Mouse (Mus musculus) gastrocnemius, postnatal 10 days (tissue): Measurements from ENCODE around the gene Zfp869. TPM values are rescaled to one million over a fixed set of nuclear protein-coding genes. Genes with fewer than 3 reads are reported as not detected.
"Not testable (repeated sequence)": the region's sequence is repeated elsewhere in the genome, so short reads cannot be mapped to it uniquely, and the experiment has no call there.

ENCODE experiments used
- DNase-seq: peaks from one replicate; pipeline ENCODE4 v3.0.0; 2021; ENCODE audit warnings: mixed read lengths
- long read RNA-seq, 2 experiments: library from polyadenylated mRNA; stranded (forward); transcript quantifications; one replicate each; pipeline ENCODE4 v2.0.0; 2021
- total RNA-seq, 2 experiments: library from RNA; stranded (reverse); gene quantifications; 2 replicates each; pipeline ENCODE4 v1.2.3; 2021

Gene Zfp869
- total RNA-seq: 10 to 100 TPM; 12.7 to 12.8 TPM
- long read RNA-seq, experiment 1, partial matches to known transcripts: 1 of 16 reads
- long read RNA-seq, experiment 1, other reads (novel, unspliced or antisense): 15 of 16 reads
- long read RNA-seq, experiment 2, partial matches to known transcripts: 0 of 16 reads
- long read RNA-seq, experiment 2, other reads (novel, unspliced or antisense): 16 of 16 reads

DNA sequence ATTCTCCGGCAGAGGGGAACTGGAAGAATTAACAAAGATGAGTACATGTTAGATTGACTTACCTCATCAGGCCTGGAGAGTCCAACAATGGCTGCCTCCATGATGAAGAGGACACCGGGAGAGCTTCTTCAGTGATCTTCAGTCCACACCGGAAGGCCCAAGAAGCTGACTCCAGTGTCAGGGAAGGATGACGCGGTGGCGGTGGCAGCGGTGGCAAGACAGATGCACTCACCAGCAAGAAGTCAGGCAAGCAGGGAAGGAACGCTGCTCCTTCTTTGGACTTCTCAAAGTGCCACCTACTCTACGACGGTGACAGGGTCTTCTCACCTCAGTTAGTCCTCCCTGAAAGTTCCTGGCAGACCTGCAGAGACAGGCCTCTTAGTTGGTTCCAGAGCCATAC is at the start of gene Zfp869:
Zfp869 (minus strand) TSS at position 101 of the 400 bp plus-strand sequence.
- not testable (repeated sequence) for DNase-seq

DNA sequence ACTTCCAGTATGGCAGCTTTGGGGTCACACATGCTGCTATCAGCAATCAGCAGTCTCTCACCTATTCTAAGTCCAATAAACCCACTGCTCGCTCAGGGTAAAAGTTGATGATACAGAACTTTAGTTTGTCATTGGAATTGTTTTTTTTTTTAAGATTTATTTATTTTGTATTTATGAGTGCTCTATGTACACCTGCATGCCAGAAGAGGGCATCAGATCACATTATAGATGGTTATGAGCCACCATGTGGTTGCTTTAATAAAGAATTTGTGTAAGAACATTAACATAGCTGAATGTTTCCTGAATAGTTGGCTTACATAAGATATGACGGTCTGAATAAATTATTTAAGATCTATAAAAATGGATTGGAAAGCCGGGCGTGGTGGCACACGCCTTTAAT is 47.8 kb upstream of the Zfp869 start:
- no peak for DNase-seq

- DNase-seq: no peak
Observed at GRCm38 (mm10) chr8:69752437-69752836, 41.9 kb upstream of the Zfp869 start.

DNA sequence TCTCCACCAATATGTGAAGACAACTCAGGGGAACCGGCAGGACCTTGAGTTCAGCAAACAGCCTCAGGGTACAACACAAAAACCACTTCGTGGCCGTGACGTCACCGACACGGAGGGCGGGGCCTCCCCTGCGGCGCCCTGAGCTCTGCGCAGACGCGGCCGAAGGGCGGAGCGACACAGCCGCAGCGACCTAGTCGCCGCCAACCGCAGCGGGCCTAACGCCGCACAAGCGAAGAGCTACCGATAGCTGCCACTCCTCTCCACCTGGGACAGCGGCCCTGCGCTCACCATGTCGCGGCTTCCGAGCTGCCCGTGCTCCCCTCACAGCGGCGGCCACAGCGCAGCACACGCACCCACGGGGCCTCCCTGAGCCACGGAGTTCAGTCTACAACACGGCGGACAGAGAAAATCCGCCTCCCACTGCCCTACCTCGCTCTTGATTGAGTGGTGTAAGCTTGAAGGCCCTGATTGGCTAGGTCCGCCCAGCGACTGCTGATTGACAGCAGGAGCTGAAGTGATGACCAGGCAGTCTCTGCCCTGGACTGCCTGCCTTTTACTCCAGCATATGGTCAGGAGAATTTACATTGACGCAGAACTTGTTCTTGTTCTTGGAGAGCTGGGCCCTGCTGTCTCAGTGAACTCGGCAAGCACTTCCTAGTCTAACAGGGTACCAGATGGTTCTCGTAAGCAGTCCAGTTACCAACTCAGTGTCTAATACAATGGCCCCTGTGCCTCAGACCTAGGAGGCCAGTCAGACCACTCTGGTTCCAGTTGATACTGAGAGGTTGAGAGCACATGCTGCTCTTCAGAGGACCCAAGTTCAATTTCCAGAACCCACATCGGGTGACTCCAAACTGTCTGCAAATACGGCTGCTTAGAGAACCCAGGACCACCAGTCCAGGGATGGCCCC is 39.3 kb upstream of the Zfp869 start, which contains the start of gene Zfp963:
Zfp963 (minus strand) TSS at position 427 of the 911 bp plus-strand sequence.
- DNase-seq: peak; percentile 97

GRCm38 (mm10) chr8:69741231-69741630 is 30.7 kb upstream of the Zfp869 start:
- DNase-seq: no peak

DNA sequence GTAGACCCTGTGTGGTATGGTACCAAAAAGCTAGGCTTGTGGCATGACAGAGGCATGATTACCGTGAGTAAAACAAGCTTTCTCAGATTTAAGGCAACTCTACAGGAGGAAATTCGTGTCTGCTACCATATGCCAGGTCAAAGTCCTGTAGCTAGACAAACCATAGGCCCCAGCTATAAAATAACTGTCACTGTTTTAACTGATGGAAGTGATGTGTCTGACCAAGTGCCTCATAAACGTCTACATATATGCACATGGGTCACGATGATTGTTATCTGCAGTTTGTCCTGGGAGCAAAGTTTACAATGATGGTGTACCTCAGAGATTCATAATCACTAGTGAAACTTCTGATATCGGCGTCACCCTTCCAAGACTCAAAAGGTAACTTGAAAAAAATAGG is 30.2 kb upstream of the Zfp869 start:
- DNase-seq: no peak

DNA sequence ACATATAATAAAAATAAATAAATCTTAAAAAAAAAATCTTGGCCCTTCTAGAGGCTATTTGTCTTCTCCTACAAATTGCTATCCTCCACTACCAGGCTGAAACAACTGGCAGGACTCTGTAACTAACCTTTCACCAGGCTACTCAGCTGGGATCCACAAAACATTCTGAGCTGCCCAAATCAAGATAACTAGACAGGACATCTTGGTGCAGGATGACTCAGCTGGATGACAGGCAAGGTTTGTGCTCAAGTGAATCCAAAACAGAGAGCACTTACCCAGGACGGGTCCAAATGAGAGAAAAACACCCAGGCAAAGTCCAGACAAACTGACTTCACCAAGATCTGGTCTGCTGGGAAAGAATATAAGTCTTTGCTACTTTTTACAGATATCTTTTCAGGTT is 25.0 kb upstream of the Zfp869 start:
- no peak for DNase-seq

DNA sequence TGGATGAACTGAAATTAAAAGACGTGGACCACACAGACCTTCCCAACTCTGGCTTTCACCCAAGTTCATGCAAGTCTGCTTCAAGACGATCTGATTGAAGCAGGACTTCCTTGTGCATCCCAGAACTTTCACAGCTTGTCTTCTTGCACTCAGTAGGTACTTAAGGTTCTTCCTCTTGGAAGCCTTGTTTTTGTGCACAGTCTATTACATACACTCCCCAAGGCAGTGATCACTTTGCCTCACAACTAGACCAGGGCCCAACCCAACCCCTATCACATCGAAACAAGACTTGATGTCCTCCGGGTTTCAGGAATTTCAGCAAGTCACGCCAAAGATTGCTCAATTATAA is 6.7 kb upstream of the Zfp869 start:
- DNase-seq: no peak

GRCm38 (mm10) chr8:69716403-69717231 is 6.1 kb upstream of the Zfp869 start:
- DNase-seq: peak; percentile 93

- DNase-seq: no peak
Observed at GRCm38 (mm10) chr8:69715366-69715765, 4.8 kb upstream of the Zfp869 start.

GRCm38 (mm10) chr8:69713516-69713915 is 3.0 kb upstream of the Zfp869 start:
- DNase-seq: no peak

DNA sequence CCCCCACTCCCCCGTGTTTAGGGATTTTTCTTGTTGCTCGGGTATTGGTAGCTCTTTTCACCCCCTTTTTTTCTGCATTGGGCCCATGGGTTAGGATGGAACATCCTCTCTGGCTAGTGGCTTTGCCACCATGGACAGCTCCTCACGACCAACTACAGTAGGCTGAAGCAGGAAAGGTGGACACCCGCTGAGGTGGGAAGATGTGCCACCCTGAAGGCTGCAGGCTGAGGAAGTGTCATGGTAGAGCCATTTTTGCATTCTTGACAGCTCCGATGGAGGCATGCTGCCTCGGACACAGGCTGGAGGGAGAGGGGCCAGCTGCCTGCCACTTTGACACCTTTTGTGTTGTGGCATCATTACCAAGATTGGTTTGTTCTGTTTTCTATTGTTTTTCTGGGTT is 8.7 kb downstream of the Zfp869 start:
- DNase-seq: no peak

DNA sequence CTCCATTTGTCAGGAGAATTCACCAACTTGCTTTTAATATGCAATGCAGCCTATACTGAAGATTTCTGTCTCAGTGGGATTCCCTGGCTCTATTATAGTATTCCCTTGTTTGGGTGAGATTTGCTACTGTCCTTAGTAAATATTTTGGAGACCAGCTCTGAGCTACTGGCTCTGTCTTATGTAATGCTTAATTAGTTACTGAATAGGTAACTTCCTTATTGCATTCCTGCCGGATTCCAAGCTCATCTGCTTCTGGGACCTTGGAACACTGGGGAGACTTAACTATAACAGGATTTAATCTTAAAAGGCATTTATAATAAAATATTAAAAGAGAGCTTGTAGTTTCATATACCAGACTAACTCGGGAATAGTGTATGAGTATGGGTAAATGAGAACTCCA is 45.5 kb downstream of the Zfp869 start:
- DNase-seq: not testable (repeated sequence)

DNA sequence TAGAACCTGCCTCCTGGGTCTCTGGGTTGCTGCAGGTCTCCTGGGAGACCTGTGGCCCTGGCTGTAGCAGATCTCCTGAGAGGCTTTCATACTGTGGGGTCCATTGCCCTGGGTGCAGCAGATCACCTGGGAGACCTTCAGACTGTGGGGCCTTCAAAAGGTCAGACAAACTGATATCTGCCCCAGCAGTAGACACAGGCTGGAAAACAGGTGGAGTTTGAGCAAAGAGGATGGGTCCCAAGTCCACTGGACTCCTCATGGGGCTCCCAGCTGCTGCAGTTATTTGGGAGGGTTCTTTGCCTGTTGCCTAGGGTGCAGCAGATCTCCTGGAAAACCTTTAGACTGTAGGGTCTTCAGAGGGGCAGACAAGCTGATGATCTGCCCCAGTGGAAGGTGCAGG is 49.2 kb downstream of the Zfp869 start:
- DNase-seq: no peak

Other genes with a start within 250 kb of the Zfp869 start
- gene Gm7697, start 187.7 kb downstream of the Zfp869 start, total RNA-seq: not detected
- 1 to 10 TPM; 7.6 to 7.9 TPM for gene Zfp868, start 85.2 kb downstream of the Zfp869 start, total RNA-seq
- 1 to 10 TPM; 1.1 to 1.3 TPM for gene Zfp964, start 56.2 kb downstream of the Zfp869 start, total RNA-seq
- gene Zfp963, start 39.2 kb upstream of the Zfp869 start, total RNA-seq: 1 to 10 TPM; 4.0 to 5.0 TPM
- gene Gm20422, start 64.2 kb upstream of the Zfp869 start, total RNA-seq: 1 to 10 TPM; 2.6 to 3.9 TPM
- 10 to 100 TPM; 13.4 to 17.8 TPM for gene Atp13a1, start 80.4 kb upstream of the Zfp869 start, total RNA-seq
- 10 to 100 TPM; 11.5 to 17.7 TPM for gene Zfp866, start 80.5 kb upstream of the Zfp869 start, total RNA-seq
- gene Gmip, start 98.0 kb upstream of the Zfp869 start, total RNA-seq: 1 to 10 TPM; 3.3 to 5.8 TPM
- under 1 TPM; 0.07 to 0.25 TPM for gene Lpar2, start 111.7 kb upstream of the Zfp869 start, total RNA-seq
- gene Pbx4, start 121.8 kb upstream of the Zfp869 start, total RNA-seq: 1 to 10 TPM in 1 of 2 experiments, under 1 TPM in 1; 0.47 to 1.1 TPM
- gene Cilp2, start 177.0 kb upstream of the Zfp869 start, total RNA-seq: 10 to 100 TPM; 25.3 to 28.4 TPM
- under 1 TPM in 1 of 2 experiments, not detected in 1; 0.38 TPM for gene Tssk6, start 191.5 kb upstream of the Zfp869 start, total RNA-seq
- gene Ndufa13, start 191.8 kb upstream of the Zfp869 start, total RNA-seq: 100 to 1,000 TPM; 236 to 268 TPM
- gene Yjefn3, start 192.0 kb upstream of the Zfp869 start, total RNA-seq: 1 to 10 TPM; 9.0 to 9.5 TPM